Mouse (Mus musculus): ENCODE data around the gene Zfp592. TPM values are rescaled to one million over a fixed set of nuclear protein-coding genes. Genes with fewer than 3 reads are reported as not detected.

Gene Zfp592
- polyA plus RNA-seq, 1 experiment from 2014 or later, result 8.3 TPM

- Histone ChIP-seq H3K4me1 (no peaks in the 10 kb centered on the region; the same call in 1 of the 2 replicates), H3K4me2 (replicated peaks) (no peak overlapping the region), H3K36me3 (no peaks in the 10 kb centered on the region), H3K27me3 (no peaks in the 10 kb centered on the region), H3K27ac (replicated peaks) (no peak overlapping the region), H3K9me3 (no peaks in the 10 kb centered on the region), H3K9ac (replicated peaks) (no peak overlapping the region), H3K4me3 (no peak overlapping the region)
- ATAC-seq (replicated peaks), result no peak
- 53% methylated on average over 6 of the region's 6 CpGs for whole genome bisulfite sequencing
Measured at GRCm38 (mm10) chr7:81066714-81067113, 73.2 kb downstream of the Zfp592 start.

- no peak for ATAC-seq (replicated peaks)
- Histone ChIP-seq H3K36me3 (no peaks in the 10 kb centered on the region), H3K4me1 (no peaks in the 10 kb centered on the region), H3K4me3 (no peak overlapping the region), H3K9ac (replicated peaks) (no peak overlapping the region), H3K4me2 (replicated peaks) (no peak overlapping the region), H3K27ac (replicated peaks) (no peak overlapping the region), H3K27me3 (no peaks in the 10 kb centered on the region), H3K9me3 (no peaks in the 10 kb centered on the region)
- 56% methylated on average over 5 of the region's 5 CpGs for WGBS
Measured at GRCm38 (mm10) chr7:81072463-81072862, 79.0 kb downstream of the Zfp592 start.

- no peak overlapping the region for H3K4me3 ChIP-seq
- no peaks in the 10 kb centered on the region for H3K4me1 ChIP-seq
- no peak overlapping the region for H3K9ac ChIP-seq (replicated peaks)
- no peak for ATAC-seq (replicated peaks)
- H3K4me2 ChIP-seq (replicated peaks), result no peak overlapping the region
- no peaks in the 10 kb centered on the region for H3K36me3 ChIP-seq
- 82% methylated on average over 5 of the region's 5 CpGs for WGBS
- H3K27ac ChIP-seq (replicated peaks), result no peak overlapping the region
- H3K9me3 ChIP-seq, result no peaks in the 10 kb centered on the region
- H3K27me3 ChIP-seq, result no peaks in the 10 kb centered on the region
Measured at GRCm38 (mm10) chr7:81073273-81073672, 79.8 kb downstream of the Zfp592 start.

- H3K9ac ChIP-seq (replicated peaks), result no peak overlapping the region
- no peaks in the 10 kb centered on the region for H3K27me3 ChIP-seq
- H3K4me2 ChIP-seq (replicated peaks), result no peak overlapping the region
- ATAC-seq (replicated peaks), result no peak
- no peaks in the 10 kb centered on the region for H3K36me3 ChIP-seq
- H3K27ac ChIP-seq (replicated peaks), result no peak overlapping the region
- H3K9me3 ChIP-seq, result no peaks in the 10 kb centered on the region
- no peaks in the 10 kb centered on the region for H3K4me1 ChIP-seq
- no peak overlapping the region for H3K4me3 ChIP-seq
- WGBS, result 81% methylated on average over 9 of the region's 9 CpGs
Measured at GRCm38 (mm10) chr7:81074546-81074945, 81.1 kb downstream of the Zfp592 start.

GRCm38 (mm10) chr7:81075299-81075698 is 81.8 kb downstream of the Zfp592 start:
- WGBS, result 82% methylated on average over 7 of the region's 7 CpGs
- no peak for ATAC-seq (replicated peaks)
- Histone ChIP-seq H3K4me1 (no peaks in the 10 kb centered on the region), H3K9ac (replicated peaks) (no peak overlapping the region), H3K9me3 (no peaks in the 10 kb centered on the region), H3K27me3 (no peaks in the 10 kb centered on the region), H3K27ac (replicated peaks) (no peak overlapping the region), H3K36me3 (no peaks in the 10 kb centered on the region), H3K4me2 (replicated peaks) (no peak overlapping the region), H3K4me3 (no peak overlapping the region)

GRCm38 (mm10) chr7:81075732-81076131 is 82.3 kb downstream of the Zfp592 start:
- H3K4me1 ChIP-seq, result no peaks in the 10 kb centered on the region
- H3K4me2 ChIP-seq (replicated peaks), result no peak overlapping the region
- H3K36me3 ChIP-seq, result no peaks in the 10 kb centered on the region
- H3K27me3 ChIP-seq, result no peaks in the 10 kb centered on the region
- H3K4me3 ChIP-seq, result no peak overlapping the region
- no peak for ATAC-seq (replicated peaks)
- no peaks in the 10 kb centered on the region for H3K9me3 ChIP-seq
- H3K9ac ChIP-seq (replicated peaks), result no peak overlapping the region
- no peak overlapping the region for H3K27ac ChIP-seq (replicated peaks)
- WGBS, result 85% methylated on average over 5 of the region's 5 CpGs

- H3K4me3 ChIP-seq, result no peak overlapping the region
- 75% methylated on average over 6 of the region's 6 CpGs for WGBS
- no peaks in the 10 kb centered on the region for H3K4me1 ChIP-seq
- no peaks in the 10 kb centered on the region for H3K27me3 ChIP-seq
- no peaks in the 10 kb centered on the region for H3K9me3 ChIP-seq
- no peak overlapping the region for H3K27ac ChIP-seq (replicated peaks)
- no peak overlapping the region for H3K4me2 ChIP-seq (replicated peaks)
- ATAC-seq (replicated peaks), result no peak
- no peaks in the 10 kb centered on the region for H3K36me3 ChIP-seq
- no peak overlapping the region for H3K9ac ChIP-seq (replicated peaks)
Measured at GRCm38 (mm10) chr7:81077009-81077408, 83.5 kb downstream of the Zfp592 start.

GRCm38 (mm10) chr7:81078740-81079139 is 85.3 kb downstream of the Zfp592 start:
- ATAC-seq (replicated peaks), result no peak
- 94% methylated on average over 6 of the region's 6 CpGs for WGBS
- H3K36me3 ChIP-seq, result no peaks in the 10 kb centered on the region
- H3K4me2 ChIP-seq (replicated peaks), result no peak overlapping the region
- H3K27ac ChIP-seq (replicated peaks), result no peak overlapping the region
- H3K27me3 ChIP-seq, result no peaks in the 10 kb centered on the region
- H3K4me1 ChIP-seq, result no peaks in the 10 kb centered on the region
- H3K4me3 ChIP-seq, result no peak overlapping the region
- no peak overlapping the region for H3K9ac ChIP-seq (replicated peaks)
- no peaks in the 10 kb centered on the region for H3K9me3 ChIP-seq

GRCm38 (mm10) chr7:81093420-81093965 is 100.0 kb downstream of the Zfp592 start:
- no peak overlapping the region for H3K4me3 ChIP-seq
- H3K27me3 ChIP-seq, result no peaks in the 10 kb centered on the region
- H3K4me2 ChIP-seq (replicated peaks), result no peak overlapping the region
- H3K9ac ChIP-seq (replicated peaks), result no peak overlapping the region
- no peaks in the 10 kb centered on the region for H3K9me3 ChIP-seq
- no peaks in the 10 kb centered on the region for H3K36me3 ChIP-seq
- ATAC-seq (replicated peaks), result no peak
- H3K4me1 ChIP-seq, result no peaks in the 10 kb centered on the region
- 50% methylated on average over 18 of the region's 18 CpGs for WGBS
- H3K27ac ChIP-seq (replicated peaks), result no peak overlapping the region

GRCm38 (mm10) chr7:81094104-81094757 is 100.8 kb downstream of the Zfp592 start:
- Histone ChIP-seq H3K9ac (replicated peaks) (no peak overlapping the region), H3K4me1 (no peaks in the 10 kb centered on the region)
- 77% methylated on average over 6 of the region's 6 CpGs for WGBS

More at GRCm38 (mm10) chr7:81094104-81094757, 100.8 kb downstream of the Zfp592 start:
- ATAC-seq (replicated peaks), result no peak
- Histone ChIP-seq H3K36me3 (no peaks in the 10 kb centered on the region), H3K4me3 (no peak overlapping the region), H3K27me3 (no peaks in the 10 kb centered on the region), H3K9me3 (no peaks in the 10 kb centered on the region), H3K4me2 (replicated peaks) (no peak overlapping the region), H3K27ac (replicated peaks) (no peak overlapping the region)

Other genes with a start within 250 kb of the Zfp592 start
- 21.7 and 23.3 TPM in 2 replicates for gene Iqgap1, start 167.7 kb upstream of the Zfp592 start, polyA plus RNA-seq (2015; fragmentation: Nextera tagmentation; extraction: Ambion mirVana)
- 4.6 and 5.9 TPM in 2 replicates for gene Zscan2, start 132.8 kb upstream of the Zfp592 start, polyA plus RNA-seq (2015; fragmentation: Nextera tagmentation; extraction: Ambion mirVana)
- 43.2 and 43.9 TPM in 2 replicates for gene Wdr73, start 92.4 kb upstream of the Zfp592 start, polyA plus RNA-seq (2015; fragmentation: Nextera tagmentation; extraction: Ambion mirVana)
- gene Nmb, start 88.6 kb upstream of the Zfp592 start, polyA plus RNA-seq (2015; fragmentation: Nextera tagmentation; extraction: Ambion mirVana), result 7.1 TPM in 2 replicates
- gene Sec11a, start 45.9 kb upstream of the Zfp592 start, polyA plus RNA-seq (2015; fragmentation: Nextera tagmentation; extraction: Ambion mirVana), result 149 and 157 TPM in 2 replicates
- 0.06 and 0.15 TPM in 2 replicates for gene Alpk3, start 63.9 kb downstream of the Zfp592 start, polyA plus RNA-seq (2015; fragmentation: Nextera tagmentation; extraction: Ambion mirVana)
- gene Slc28a1, start 121.1 kb downstream of the Zfp592 start, polyA plus RNA-seq (2015; fragmentation: Nextera tagmentation; extraction: Ambion mirVana), result not detected in 2 replicates
- gene Pde8a, start 219.9 kb downstream of the Zfp592 start, polyA plus RNA-seq (2015; fragmentation: Nextera tagmentation; extraction: Ambion mirVana), result 1.6 and 2.2 TPM in 2 replicates

Data from forebrain, embryonic 15.5 days (tissue).